Mouse (Mus musculus) CD4-positive, CD25-positive, alpha-beta regulatory T cell, adult 4 months (primary cell): ENCODE measurements around the gene Fam241b. TPM values are rescaled to one million over a fixed set of nuclear protein-coding genes. Genes with fewer than 3 reads are reported as not detected.

Source experiments
- ATAC-seq: one replicate; pipeline ENCODE4 v1.8.0; 2017
- polyA plus RNA-seq, 2 experiments: library from polyadenylated mRNA; unstranded; fragments of 100-300 nt; shearing (Covaris generic); gene quantifications; one replicate each; pipeline ENCODE4 v1.2.1; 2017

Gene Fam241b
- polyA plus RNA-seq, 2 experiments from 2014 or later = 5.8 to 6.8 TPM

DNA sequence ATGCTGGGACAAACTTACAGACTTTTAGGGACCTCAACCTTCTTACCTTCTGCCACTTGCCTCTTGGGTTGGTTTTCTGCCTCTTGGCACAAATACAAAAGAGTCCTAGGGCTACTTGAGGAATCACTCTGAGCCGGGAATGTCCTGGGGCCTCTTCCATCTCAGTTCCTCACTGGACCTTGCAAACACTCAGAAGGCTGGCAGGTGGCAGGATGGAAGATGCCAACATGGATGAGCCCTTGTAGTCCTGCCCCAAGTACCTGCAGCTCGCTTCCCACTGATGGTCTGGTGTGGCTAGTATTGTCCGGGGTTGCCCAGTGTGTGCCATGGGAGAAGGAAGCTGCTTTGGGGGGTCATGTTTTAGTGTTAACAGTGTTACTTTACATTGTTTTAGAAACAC lies 73.8 kb downstream of the Fam241b start:
- no peak for ATAC-seq

DNA sequence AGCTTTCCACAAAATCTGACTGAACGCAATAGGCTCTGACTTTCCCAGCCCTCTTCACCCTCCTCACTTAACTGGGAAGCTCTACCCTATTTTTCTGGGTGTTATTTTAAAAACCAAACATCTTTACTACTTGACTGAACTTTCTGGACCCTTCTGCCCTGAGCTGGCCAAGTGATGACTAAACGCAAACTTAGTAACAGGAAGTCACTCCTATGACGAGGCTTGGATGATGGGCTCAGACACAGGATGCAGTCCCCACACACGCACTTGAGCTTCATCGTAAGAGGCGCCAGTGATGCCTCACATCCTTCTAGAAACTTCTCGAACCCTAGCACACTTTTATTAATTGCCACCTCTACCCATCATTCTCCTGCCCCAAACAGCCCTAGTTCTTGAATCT lies 74.3 kb downstream of the Fam241b start:
- no peak for ATAC-seq

DNA sequence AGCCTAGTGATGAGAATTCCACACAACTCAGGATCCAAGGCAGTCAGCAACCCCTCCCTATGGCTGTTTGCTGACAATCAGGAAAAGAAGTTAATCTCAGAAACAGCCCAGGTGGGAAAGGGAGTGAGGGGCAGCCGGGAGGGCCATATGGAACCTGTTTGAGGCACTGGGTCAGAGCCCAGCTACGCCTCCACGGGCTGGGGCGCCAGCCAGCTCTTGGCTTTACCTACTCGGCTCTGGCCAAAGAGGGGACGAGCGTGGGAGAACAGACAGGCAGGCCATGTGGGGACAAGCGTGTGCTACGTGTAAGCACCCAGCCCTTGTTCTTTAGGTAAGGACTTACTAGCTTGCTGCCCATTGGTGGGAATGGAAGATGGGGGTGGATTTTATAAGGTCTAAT lies 75.2 kb downstream of the Fam241b start:
- no peak for ATAC-seq

DNA sequence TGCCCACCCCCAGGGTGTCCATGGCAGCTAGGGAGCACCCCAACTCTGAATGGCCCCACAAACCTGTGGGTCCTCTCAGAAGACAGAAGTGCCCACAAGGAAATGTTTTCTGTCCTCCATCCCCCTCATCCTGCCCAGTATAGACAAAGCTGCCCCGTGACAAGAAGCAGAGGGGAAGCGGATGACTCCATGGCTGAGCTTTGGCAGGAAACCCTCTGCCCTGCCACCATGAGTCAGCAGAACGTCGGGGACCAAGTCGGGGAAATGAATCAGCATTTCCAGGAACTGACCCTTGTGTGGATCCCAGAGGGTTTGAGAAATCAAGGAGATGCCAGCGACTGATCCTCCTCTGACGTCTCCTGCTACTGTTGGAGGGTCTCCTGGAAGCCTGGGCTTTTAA lies 77.5 kb downstream of the Fam241b start:
- no peak for ATAC-seq

DNA sequence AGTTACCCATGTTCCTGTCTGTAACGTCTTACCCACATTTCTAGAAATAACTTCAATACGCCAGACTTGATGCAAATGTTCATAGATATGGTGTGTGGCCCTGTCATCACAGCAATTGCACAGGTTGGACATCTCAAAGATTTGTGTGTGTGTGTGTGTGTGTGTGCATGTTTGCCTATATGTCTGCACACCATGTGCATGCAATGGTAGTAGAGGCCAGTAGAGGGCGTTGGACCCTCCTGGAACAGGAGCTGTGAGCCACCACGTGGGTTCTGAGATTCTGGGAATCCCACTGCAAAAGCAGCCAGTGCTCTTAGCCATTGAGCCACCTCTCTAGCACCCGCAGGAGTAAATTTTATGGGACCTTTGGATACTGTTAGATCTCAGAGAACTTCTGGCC lies 80.9 kb downstream of the Fam241b start:
- no peak for ATAC-seq

DNA sequence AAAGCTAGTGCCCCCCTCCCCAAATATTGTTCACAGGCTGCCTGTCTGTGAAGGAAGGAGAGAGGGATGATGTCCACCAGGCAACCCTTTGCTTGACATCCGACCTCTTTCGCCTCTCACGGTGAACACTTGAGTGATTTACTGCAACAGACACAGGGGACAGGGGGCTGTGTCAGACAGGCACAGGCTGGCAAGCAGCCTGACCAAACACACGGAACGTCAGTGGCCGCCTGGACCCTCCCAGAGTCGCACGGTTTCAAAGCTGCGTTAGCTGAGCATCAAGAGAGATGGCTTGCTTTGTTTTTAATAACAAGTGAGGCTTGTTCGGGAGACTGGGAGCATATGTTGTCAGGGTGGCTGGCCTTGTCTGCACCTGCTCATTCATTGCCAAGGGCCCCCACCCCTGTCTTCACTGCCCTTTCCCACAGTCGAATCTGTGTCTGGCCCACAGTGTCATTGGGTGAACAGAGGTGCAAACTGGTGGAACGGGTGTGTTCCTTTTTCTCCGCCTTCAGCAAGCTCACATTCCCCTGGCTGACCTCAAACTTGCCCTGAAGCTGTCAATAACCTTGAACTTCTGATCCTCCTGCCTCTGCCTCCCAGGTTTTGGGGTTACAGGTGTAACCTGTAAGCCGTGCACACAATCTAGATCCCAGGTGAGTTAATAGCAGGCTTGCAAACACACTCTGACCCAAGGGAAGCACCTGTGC lies 82.6 kb downstream of the Fam241b start:
- ATAC-seq = no peak

DNA sequence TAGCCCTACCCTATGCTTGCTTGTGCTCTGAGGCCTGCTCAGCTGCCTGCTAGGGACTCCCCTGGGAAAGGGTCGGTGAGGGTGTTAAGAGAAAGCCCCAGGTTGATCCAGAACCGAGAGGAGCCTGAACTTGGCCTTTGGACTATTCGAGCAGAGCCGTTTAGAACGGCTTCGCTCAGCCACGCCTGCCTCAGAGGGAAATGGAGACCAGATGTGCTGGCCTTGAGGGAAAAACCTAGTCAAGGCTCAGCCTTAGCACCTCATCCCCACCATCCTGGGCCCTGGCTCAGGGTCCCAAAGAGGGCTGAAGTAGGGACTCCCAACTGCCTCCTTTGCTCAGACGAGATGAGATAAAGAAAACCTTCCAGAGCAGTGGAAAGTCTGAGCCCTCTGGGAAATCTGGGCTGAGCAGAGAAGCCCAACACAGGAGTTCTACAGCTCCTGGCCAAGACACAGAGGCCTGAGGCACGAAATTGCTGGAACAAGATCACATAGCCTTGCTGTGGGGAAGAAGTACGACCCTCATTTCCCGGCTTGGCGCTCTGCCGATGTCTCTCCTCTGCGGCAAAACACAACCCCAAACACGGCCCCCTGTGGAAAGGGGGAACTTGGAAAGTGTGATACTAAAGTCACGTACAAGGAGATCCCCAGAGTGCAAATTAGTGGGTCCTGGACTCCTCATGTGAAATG lies 83.4 kb downstream of the Fam241b start:
- ATAC-seq = no peak

DNA sequence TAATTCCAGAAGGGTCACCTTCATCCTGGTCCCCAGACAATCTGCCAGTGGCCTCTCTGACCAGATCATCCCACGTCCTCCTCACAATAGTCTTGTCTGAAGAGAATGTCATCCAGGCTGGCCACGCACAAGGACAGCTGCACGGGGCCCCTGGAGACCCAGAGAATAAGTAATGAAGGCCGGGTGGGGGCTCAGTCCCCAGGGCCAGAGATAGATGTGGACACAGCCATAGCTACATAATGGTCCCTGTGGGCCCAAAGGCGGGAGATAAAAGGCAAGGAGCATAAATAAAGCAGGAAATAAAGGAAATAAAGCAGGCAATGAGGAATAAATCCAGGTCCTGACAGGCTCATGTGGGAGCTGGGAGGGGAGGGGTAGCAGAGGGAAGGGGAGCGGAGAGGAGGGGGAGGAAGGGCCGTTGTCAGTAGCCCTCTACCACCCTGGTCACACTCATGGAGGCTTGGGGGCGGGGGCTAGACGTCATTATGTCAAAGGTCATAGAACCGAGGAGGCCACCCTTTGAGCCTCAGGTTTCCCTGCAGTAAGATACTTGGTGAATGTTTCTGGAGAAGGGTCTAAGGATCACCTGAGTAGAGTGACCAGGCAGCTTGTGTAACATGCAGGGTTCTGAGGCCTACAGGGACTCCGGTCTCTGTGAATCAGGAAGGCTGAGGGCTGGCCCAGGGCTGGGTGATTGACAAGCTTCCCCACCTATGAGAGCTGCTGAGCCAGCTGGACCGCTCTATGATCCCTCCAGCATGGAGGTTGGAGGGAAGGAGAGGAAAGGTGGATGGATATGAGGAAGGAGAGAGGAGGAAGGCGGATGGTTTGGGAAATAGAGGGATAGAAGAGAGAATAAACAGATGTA lies 85.0 kb downstream of the Fam241b start:
- no peak for ATAC-seq

Other genes with a start within 250 kb of the Fam241b start
- gene Col13a1, start 164.8 kb downstream of the Fam241b start, polyA plus RNA-seq = not detected
- gene Neurog3, start 10.8 kb downstream of the Fam241b start, polyA plus RNA-seq = not detected
- under 1 TPM; 0.16 to 0.17 TPM for gene Tspan15, start 87.3 kb upstream of the Fam241b start, polyA plus RNA-seq
- gene Tacr2, start 108.5 kb upstream of the Fam241b start, polyA plus RNA-seq = not detected
- gene Hk1, start 236.0 kb upstream of the Fam241b start, polyA plus RNA-seq = 100 to 1,000 TPM in 1 of 2 experiments, 10 to 100 TPM in 1; 69.6 to 103 TPM